Mouse (Mus musculus): ENCODE data around the gene Hat1. TPM values are rescaled to one million over a fixed set of nuclear protein-coding genes. Genes with fewer than 3 reads are reported as not detected.

Hat1 gene
- polyA plus RNA-seq, 1 experiment from 2014 or later: 34.8 TPM

DNA sequence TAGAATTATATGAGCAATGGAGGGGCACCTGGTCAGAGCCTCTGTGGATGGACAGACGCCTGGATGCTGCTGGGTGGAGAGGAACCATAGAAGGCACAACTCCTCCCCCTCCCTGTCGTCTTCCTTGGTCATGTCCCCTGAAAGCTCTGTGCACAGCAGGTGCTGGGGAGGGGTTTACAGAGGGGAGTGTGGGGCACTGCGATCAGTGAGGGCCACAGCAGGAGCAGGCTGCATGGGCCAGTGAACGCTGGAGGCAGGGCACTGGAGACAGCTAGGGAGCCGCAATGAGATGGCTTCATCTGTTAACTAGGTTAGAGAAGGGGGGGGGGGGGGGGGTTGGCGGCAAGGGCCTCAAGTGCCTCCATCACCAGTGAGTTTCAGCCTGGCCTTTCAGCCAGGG lies 77.3 kb downstream of the Hat1 start:
- ATAC-seq: no peak
- H3K9me3 ChIP-seq (ENCODE audit: low read length): no peaks in the 10 kb centered on the region
- H3K36me3 ChIP-seq (ENCODE audit: insufficient read depth, low read length): no peaks in the 10 kb centered on the region
- TF ChIP-seq CTCF (IDR thresholded peaks at IDR 0.05) (no peak), EP300 (IDR thresholded peaks at IDR 0.05) (no peak)
- H3K9ac ChIP-seq (replicated peaks; ENCODE audit: low read depth): no peak overlapping the region
- H3K4me2 ChIP-seq (replicated peaks; ENCODE audit: low read depth, low read length): no peak overlapping the region
- no peak overlapping the region for H3K27ac ChIP-seq (ENCODE audit: low read length)
- no peak for DNase-seq (ENCODE audit: low spot score)
- H3K4me3 ChIP-seq (ENCODE audit: low read depth, low read length): no peak overlapping the region
- H3K27me3 ChIP-seq (replicated peaks; ENCODE audit: insufficient read depth, low read length): no peaks in the 10 kb centered on the region
- WGBS: 32% methylated on average over 3 of the region's 6 CpGs
- H3K4me1 ChIP-seq (ENCODE audit: insufficient read depth, low read depth, low read length): no peaks in the 10 kb centered on the region

DNA sequence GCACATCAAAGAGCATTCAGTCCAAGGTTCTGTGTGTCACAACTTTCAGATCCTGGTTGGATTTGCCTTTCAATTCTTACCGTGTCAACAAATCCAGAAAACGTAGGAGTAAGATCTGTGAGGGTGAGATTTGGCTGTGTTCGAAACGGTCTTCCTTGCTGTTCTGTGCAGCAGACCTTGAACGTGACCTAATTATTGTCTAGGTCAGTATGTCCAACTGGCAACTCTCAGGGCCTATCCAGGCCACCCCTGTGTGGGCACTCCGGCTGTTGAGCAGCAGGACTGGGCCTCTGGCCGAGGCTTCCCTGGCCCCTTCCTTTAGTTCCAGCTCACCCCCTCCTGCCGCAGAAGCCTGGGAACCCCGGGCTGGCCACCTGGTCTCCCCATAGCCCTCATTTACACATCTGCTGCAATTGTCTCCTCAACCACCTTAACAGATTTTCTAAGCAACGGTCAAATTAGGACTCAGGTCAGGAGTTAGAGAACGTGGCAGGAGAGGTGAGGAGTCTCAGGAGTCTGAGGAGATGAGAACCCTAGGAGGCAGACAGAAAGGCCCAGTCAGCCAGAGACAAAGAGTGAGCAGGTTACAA lies 78.2 kb downstream of the Hat1 start:
- no peak overlapping the region for H3K4me3 ChIP-seq (ENCODE audit: low read depth, low read length)
- no peaks in the 10 kb centered on the region for H3K36me3 ChIP-seq (ENCODE audit: insufficient read depth, low read length)
- DNase-seq (ENCODE audit: low spot score): no peak
- H3K27ac ChIP-seq (ENCODE audit: low read length): no peak overlapping the region
- H3K9me3 ChIP-seq (ENCODE audit: low read length): no peaks in the 10 kb centered on the region
- no peak for ATAC-seq
- no peaks in the 10 kb centered on the region for H3K27me3 ChIP-seq (replicated peaks; ENCODE audit: insufficient read depth, low read length)
- no peak for TF ChIP-seq EP300 (IDR thresholded peaks at IDR 0.05)
- TF ChIP-seq CTCF (IDR thresholded peaks at IDR 0.05): no peak
- no peaks in the 10 kb centered on the region for H3K4me1 ChIP-seq (ENCODE audit: insufficient read depth, low read depth, low read length)
- H3K9ac ChIP-seq (replicated peaks; ENCODE audit: low read depth): no peak overlapping the region
- WGBS: 73% methylated on average over 11 of the region's 11 CpGs
- no peak overlapping the region for H3K4me2 ChIP-seq (replicated peaks; ENCODE audit: low read depth, low read length)

DNA sequence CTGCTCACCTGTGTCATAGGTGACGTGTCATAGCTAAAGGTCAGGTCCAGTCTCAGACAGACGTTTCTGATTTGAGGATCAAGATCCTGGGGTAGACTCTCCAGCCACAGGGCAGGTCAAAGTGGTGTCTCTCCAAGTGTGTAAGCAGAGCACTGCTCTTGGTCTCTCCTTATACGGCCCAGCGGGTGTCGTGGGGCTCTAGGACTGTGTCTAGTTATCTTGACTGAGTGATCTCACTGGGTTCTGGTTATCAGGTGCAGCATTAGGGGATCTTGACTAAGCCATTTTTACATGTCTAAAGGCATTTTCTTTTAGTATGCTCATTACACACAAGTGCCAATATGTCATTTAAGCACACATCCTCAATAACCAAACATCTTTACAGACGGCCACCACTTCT lies 82.3 kb downstream of the Hat1 start:
- H3K9me3 ChIP-seq (ENCODE audit: low read length): no peaks in the 10 kb centered on the region
- H3K4me1 ChIP-seq (ENCODE audit: insufficient read depth, low read depth, low read length): no peaks in the 10 kb centered on the region
- TF ChIP-seq EP300 (IDR thresholded peaks at IDR 0.05) (no peak), CTCF (IDR thresholded peaks at IDR 0.05) (no peak)
- WGBS: 83% methylated on average over 6 of the region's 6 CpGs
- ATAC-seq (no peak), DNase-seq (ENCODE audit: low spot score) (no peak)
- no peak overlapping the region for H3K9ac ChIP-seq (replicated peaks; ENCODE audit: low read depth)
- no peak overlapping the region for H3K27ac ChIP-seq (ENCODE audit: low read length)
- no peaks in the 10 kb centered on the region for H3K36me3 ChIP-seq (ENCODE audit: insufficient read depth, low read length)
- no peaks in the 10 kb centered on the region for H3K27me3 ChIP-seq (replicated peaks; ENCODE audit: insufficient read depth, low read length)
- no peak overlapping the region for H3K4me3 ChIP-seq (ENCODE audit: low read depth, low read length)
- no peak overlapping the region for H3K4me2 ChIP-seq (replicated peaks; ENCODE audit: low read depth, low read length)

DNA sequence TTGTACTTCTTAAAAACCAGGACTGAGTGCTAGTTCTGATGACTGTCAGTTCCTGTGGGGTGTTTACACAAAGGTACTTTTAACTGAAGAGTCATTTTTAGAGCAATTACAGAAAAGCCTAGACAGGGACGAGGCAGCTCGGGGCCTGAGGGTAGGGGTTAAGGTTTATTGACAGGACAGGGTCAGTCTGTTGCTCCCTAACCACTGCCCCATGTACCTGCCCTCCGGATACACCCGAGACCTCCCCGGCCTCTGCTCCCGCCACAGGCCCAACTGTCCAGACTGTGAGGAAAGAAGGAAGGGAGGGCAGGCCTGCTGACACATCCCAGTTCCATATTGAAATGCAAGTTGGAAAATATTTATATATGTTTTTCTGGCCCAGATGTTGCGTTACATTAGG lies 85.1 kb downstream of the Hat1 start:
- H3K36me3 ChIP-seq (ENCODE audit: insufficient read depth, low read length): no peaks in the 10 kb centered on the region
- TF ChIP-seq EP300 (IDR thresholded peaks at IDR 0.05): no peak
- TF ChIP-seq CTCF (IDR thresholded peaks at IDR 0.05): no peak
- H3K4me2 ChIP-seq (replicated peaks; ENCODE audit: low read depth, low read length): no peak overlapping the region
- H3K9me3 ChIP-seq (ENCODE audit: low read length): no peaks in the 10 kb centered on the region
- no peak overlapping the region for H3K9ac ChIP-seq (replicated peaks; ENCODE audit: low read depth)
- no peak overlapping the region for H3K27ac ChIP-seq (ENCODE audit: low read length)
- H3K4me1 ChIP-seq (ENCODE audit: insufficient read depth, low read depth, low read length): no peaks in the 10 kb centered on the region
- no peak for DNase-seq (ENCODE audit: low spot score)
- H3K4me3 ChIP-seq (ENCODE audit: low read depth, low read length): no peak overlapping the region
- WGBS: 40% methylated on average over 7 of the region's 7 CpGs
- no peak for ATAC-seq
- H3K27me3 ChIP-seq (replicated peaks; ENCODE audit: insufficient read depth, low read length): no peaks in the 10 kb centered on the region

DNA sequence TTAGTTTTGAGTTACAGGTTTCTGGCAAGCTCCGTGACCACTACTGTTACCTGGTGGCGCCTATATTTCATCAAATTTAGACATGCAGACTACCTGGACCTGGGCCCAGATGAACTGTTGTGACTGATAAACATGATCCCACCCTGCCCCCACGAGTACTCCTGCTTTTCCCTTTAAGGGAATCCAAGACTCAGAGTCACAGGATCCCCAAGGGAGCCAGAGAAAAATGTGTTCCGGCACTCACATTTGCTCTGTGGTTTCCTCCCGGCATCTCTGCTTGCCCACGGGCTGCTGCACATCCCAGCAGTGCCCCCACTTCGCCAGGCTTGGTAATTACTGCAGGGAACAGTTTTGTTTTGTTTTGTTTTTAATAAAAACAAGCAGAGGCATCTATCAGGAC lies 85.6 kb downstream of the Hat1 start:
- Histone ChIP-seq H3K36me3 (ENCODE audit: insufficient read depth, low read length) (no peaks in the 10 kb centered on the region), H3K9ac (replicated peaks; ENCODE audit: low read depth) (no peak overlapping the region), H3K4me1 (ENCODE audit: insufficient read depth, low read depth, low read length) (no peaks in the 10 kb centered on the region), H3K27ac (ENCODE audit: low read length) (no peak overlapping the region), H3K27me3 (replicated peaks; ENCODE audit: insufficient read depth, low read length) (no peaks in the 10 kb centered on the region), H3K4me3 (ENCODE audit: low read depth, low read length) (no peak overlapping the region), H3K4me2 (replicated peaks; ENCODE audit: low read depth, low read length) (no peak overlapping the region), H3K9me3 (ENCODE audit: low read length) (no peaks in the 10 kb centered on the region)
- DNase-seq (ENCODE audit: low spot score) (no peak), ATAC-seq (no peak)
- 59% methylated on average over 7 of the region's 7 CpGs for WGBS
- no peak for TF ChIP-seq EP300 (IDR thresholded peaks at IDR 0.05)
- TF ChIP-seq CTCF (IDR thresholded peaks at IDR 0.05): no peak

DNA sequence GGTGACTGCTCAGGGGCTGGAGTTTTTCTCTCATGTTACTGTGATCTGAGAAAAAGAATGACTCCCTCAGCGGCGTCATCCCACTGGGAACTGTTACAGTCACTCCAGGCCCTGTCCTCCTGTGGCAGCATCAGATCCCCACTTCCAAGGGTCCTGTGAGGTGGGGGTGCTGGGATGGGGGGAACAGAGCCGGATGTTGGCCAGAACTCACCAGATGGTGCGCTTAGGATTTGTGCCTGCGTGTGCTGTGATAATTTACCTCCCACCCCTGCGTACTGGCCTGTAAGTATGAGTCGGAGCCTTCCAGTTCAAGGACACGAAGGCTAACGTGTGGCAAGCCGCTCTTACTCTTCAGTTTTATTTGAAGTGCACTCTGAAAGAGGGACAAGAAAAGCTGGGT lies 86.6 kb downstream of the Hat1 start:
- no peak overlapping the region for H3K4me3 ChIP-seq (ENCODE audit: low read depth, low read length)
- DNase-seq (ENCODE audit: low spot score) (no peak), ATAC-seq (no peak)
- no peaks in the 10 kb centered on the region for H3K36me3 ChIP-seq (ENCODE audit: insufficient read depth, low read length)
- no peak overlapping the region for H3K9ac ChIP-seq (replicated peaks; ENCODE audit: low read depth)
- no peak overlapping the region for H3K27ac ChIP-seq (ENCODE audit: low read length)
- H3K4me2 ChIP-seq (replicated peaks; ENCODE audit: low read depth, low read length): no peak overlapping the region
- no peaks in the 10 kb centered on the region for H3K9me3 ChIP-seq (ENCODE audit: low read length)
- 70% methylated on average over 10 of the region's 10 CpGs for WGBS
- H3K4me1 ChIP-seq (ENCODE audit: insufficient read depth, low read depth, low read length): no peaks in the 10 kb centered on the region
- H3K27me3 ChIP-seq (replicated peaks; ENCODE audit: insufficient read depth, low read length): no peaks in the 10 kb centered on the region
- TF ChIP-seq CTCF (IDR thresholded peaks at IDR 0.05): no peak
- TF ChIP-seq EP300 (IDR thresholded peaks at IDR 0.05): no peak

DNA sequence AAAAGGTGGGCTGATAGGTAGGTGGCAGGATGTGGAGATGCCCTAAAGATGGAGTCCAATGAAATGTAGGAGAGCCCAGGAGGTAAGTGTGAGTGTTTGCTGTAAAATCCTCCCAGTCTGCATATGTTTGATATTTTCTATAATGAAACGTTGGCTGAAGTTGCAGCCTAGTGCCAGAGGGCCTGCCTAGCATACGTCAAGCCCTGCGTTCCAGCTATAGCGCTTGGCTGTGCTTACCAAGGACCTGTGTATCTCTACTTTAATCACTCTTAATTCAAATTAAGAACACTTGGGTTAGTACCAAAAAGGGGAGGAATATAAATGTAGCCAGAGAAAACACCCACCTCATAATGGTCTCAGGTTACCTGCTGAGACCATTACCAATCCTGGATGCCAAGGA lies 87.0 kb downstream of the Hat1 start:
- Histone ChIP-seq H3K4me3 (ENCODE audit: low read depth, low read length) (no peak overlapping the region), H3K36me3 (ENCODE audit: insufficient read depth, low read length) (no peaks in the 10 kb centered on the region), H3K4me1 (ENCODE audit: insufficient read depth, low read depth, low read length) (no peaks in the 10 kb centered on the region), H3K9ac (replicated peaks; ENCODE audit: low read depth) (no peak overlapping the region), H3K9me3 (ENCODE audit: low read length) (no peaks in the 10 kb centered on the region), H3K27me3 (replicated peaks; ENCODE audit: insufficient read depth, low read length) (no peaks in the 10 kb centered on the region), H3K4me2 (replicated peaks; ENCODE audit: low read depth, low read length) (no peak overlapping the region), H3K27ac (ENCODE audit: low read length) (no peak overlapping the region)
- no peak for DNase-seq (ENCODE audit: low spot score)
- WGBS: 80% methylated on average over 4 of the region's 4 CpGs
- TF ChIP-seq EP300 (IDR thresholded peaks at IDR 0.05) (no peak), CTCF (IDR thresholded peaks at IDR 0.05) (no peak)
- ATAC-seq: no peak
